Mouse (Mus musculus) urinary bladder, adult 18-20 months (tissue): Measurements from ENCODE around the gene Gm3182.
"Not testable (repeated sequence)": the region's sequence is repeated elsewhere in the genome, so short reads cannot be mapped to it uniquely, and the experiment has no call there.

Experiments
- DNase-seq, 2 experiments: peaks; one replicate each; pipeline ENCODE4 v3.0.0; 2022; ENCODE audit warnings: low spot score in 2 of 2, mixed read lengths in 2 of 2

The Gm3182 gene

DNA sequence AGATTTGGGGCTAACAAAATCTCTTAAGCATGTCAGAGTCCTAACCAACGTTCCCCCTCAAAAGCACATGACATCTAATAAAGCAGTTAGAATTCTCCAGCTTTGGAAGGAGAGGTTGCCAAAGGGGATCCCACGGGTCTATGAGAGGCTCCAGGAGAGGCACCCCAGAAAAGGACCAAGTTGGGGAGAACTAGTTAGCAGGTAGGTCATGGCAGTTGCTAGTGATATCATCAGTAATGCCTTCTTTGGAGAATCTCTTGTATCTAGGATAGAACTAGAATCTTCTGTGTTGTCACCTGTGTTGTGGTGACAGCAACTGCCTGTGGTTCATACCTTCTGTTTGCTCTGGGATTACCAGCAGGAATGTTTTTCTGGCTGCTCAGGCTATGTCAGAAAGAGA is at the start of gene Gm3182:
Gene Gm3182, plus strand, starts transcription at position 301 of the 400 bp plus-strand sequence.
- not testable (repeated sequence) for DNase-seq

DNA sequence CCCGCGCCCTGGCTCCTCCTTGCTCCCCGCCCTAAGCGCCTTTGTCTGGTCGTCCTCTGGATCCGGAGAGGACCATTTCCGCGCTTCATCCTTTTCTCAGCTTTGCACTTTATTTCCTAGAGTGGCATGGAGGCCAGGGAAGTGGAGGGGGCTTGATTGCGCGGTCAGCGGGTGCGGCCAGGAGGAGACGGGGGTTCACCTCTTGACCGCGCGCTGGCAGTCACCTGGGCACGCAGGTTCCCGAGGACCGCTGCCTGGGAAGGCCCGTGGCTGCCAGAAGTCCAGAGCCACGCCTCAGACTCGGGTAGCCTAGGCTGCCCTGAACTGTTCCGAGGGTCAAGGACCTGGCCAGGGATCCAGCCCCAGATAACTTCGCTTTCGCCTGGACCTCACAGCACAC is 17.9 kb downstream of the Gm3182 start:
- not testable (repeated sequence) for DNase-seq
